Mouse (Mus musculus) spleen, postnatal 14 days (tissue): ENCODE data around the gene Bpifb5.
"Not testable (repeated sequence)": the region's sequence is repeated elsewhere in the genome, so short reads cannot be mapped to it uniquely, and the experiment has no call there.

Experiments used
- DNase-seq, 2 experiments: peaks; one replicate each; pipeline ENCODE4 v3.0.0; 2021 to 2022; ENCODE audit warnings: low spot score in 2 of 2

The Bpifb5 gene

DNA sequence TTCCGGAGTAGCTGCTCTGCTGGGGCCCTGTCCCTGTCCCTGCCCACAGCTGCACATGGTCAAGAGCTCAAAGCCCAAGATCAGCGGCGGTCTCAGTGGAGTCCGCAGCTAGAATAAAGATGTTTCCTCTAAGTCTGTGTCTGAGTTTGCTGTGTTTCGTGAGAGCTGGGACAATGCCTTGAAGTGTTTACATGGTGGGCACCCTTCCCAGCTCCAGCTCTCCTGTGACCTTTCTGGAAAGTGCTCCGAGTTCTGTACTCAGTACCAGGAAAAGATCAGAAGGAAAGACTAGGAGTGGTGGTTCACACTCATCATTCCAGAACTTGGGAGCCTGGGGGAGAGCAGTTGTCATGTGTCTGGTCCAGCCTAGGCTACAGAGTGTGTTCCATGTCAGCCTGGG lies 17.2 kb downstream of the Bpifb5 start:
- no peak for DNase-seq

DNA sequence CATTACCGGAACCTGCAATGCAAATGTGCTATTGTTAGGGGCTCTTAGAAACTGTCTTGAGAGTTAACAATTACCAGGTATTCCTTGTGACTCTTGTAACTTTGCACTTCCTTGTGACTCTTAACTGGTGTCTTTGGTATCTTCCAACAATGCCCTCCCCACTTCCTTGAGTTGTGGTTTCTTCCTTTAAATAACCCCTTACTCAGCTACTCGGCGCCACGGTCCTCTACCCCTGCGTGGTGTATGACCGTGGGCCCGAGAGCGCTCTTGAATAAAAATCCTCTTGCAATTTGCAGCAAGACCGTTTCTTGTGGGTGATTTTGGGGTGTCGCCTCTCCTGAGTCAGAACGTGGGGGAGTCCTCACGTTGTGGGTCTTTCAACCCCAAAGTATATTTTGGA lies 19.2 kb downstream of the Bpifb5 start:
- not testable (repeated sequence) for DNase-seq

DNA sequence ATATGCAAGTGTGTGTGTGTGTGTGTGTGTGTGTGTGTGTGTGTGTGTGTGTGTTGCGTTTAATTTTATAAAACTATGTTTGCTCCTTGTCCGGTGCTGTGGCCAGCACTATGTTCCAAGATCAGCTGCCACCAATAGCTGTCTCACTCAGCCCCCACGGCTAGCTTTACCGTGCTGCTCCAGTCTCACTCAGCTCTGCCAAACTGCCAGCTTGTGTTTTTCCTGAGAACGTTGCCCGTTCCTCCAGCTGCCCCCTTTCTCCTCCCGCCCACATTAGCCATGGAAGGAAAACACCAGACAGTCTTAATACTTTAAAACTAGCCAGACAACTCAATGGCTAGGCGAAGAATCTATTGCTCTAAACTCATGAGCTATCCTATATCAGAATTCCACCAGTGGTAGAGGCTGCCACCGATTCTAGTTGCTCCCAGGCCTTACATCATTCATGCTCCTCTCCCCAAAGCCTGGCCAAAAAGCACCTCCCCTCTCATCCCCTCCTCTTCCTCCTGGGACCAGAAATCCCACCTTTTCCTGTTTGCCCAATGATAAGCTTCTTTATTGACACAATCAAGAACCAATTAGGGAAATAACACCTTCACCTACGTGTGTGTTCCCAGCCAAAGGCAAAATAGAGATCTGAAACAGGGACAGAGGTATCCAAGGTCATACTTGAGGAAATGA lies 20.0 kb downstream of the Bpifb5 start:
- no peak for DNase-seq

DNA sequence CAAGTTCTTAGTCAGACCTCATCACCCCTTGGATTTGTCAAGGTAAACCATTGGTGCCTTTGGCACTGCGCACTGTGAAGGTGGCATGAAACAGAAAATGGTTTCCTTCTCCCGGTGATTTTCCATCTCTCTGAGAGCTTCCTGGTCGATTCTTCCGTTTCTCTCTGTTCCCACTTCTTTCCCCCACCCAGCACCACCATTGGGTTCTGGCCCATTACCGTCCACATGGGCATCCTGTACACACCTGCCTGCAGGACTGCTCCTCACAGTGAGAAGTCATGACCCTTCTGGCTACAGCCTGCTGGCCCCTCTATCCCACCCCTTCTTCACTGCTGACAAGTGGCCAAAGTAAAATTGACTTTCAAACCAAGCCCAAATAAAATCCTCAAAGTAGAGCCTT lies 21.8 kb downstream of the Bpifb5 start:
- DNase-seq = no peak

DNA sequence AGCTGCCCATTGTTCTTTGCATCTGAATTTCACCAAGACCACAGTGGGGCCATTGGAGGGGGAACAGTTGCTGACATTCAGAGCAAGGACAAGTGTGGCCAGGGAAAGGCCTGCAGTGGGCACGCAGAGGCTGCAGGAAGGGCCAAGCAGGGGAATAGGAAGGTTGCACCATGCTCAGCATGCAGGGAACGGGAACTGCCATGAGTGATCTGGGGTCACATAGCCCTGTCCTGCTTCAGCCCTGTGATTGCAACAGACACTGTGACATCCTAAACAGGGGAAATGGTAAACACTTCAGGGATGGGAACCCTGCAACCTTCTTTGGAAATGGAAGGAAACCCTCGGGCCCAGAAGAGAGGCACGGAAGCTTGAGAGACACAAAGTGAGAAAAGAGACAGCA lies 31.7 kb downstream of the Bpifb5 start:
- DNase-seq = not testable (repeated sequence)

DNA sequence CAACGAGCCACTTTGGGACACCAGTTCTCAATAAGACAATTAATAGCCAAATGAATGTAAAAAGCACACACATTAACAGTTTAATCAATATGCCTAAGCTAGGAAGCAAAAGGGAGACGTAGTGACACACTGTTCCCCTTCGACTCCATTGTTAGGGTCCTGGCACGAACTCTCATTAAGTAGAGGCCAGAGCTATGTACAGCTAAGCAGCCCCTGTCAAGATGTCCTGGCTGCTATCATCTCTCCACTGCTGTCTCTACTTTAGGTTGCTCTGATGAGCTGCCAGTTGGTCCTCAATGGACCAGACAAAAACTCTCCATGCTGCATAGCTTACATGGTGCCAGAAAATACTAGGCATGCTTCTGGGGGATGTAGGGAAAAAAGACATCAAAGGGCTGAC lies 32.2 kb downstream of the Bpifb5 start:
- no peak for DNase-seq

DNA sequence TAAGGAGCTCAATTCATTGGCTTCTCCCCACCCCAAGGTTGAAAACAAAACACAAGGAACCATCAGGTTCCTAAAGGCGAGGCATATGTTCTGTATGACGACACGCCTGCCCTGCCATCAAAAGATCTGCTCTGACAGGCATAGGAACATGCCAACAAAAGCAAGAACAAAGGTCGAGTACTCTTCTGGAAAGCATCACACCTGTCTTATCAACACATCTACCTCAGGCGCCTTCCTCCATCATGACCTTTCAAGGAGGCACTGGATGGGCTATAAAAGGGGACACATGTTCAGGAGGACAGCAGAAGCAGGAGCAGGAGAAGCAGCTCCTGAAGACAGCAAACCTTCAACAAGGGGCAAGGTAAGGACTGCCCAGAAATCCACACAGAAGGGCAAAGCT lies 34.0 kb downstream of the Bpifb5 start, which contains the start of gene Bpifb9a:
TSS of gene Bpifb9a (plus strand) at position 301 of the 400 bp plus-strand sequence.
- DNase-seq = not testable (repeated sequence)

DNA sequence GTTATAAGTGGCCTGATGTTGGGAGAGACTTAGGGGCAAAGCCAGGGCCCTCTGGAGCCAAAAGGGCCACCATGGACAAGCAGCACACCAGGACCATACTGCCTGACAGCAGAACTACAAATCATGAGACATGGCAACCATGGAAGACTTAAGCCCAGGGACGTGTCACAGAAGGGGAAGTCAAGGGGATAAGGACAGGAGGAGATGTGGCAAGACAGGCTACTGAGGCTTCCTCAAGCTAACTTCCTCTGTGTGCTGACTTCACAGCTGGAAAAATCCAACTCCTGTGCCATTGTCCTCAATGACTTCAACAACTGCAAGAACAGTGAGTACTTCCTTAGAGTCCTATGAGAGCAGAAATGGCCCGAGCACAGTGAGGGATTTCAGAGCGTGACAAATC lies 40.9 kb downstream of the Bpifb5 start:
- DNase-seq = not testable (repeated sequence)
